In the genomic region with DNA sequence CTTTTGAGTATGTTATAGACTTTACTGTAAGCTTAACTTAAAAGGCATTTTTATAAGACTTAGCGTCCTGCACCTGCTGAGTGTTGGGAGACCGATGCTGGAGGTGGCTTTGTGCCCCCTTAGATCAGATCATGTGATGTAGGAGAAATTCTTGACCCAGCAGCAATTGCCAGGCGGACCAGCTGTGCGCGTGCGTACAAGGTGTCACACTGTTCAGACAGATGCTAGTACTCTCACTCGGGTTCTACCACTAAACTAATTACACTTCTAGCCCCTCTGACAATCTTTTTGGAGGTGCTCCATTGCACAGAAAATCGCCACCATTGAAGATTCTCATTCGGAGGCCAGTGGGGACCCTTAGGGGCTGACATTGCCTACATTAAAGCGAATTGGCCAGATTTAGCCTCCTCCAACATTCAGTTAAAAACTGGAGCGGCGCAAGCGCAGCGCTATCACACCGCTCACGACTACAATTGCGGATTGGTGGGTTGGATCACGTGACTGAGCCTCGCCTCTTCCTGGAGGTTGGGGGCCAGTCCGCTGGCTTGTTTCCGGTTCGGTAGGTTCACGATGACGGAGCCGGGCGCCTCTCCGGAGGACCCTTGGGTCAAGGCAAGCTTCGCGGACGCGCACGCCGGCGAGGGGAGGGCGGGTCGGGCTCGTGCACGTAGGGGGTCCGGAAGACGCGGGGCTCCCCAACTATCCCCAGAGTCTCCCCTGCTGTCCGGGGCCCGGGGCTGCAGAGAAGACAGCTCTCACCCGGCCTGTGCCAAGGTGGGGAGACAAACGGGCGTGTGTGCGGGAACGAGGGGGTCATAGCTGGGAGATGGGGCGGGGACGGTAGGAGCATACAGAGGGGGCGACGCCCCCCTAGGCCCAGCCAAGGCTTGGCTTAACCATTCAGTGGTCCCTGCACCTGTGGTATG, we compare ENCODE assay signal across 8 mouse cellular contexts. TPM values are rescaled to one million over a fixed set of nuclear protein-coding genes. Genes with fewer than 3 reads are reported as not detected.
DNase-seq lines count a peak whose midpoint lies in the region; ATAC-seq and TF ChIP-seq lines count a peak whose summit lies in the region.

A gene (plus strand): TSS at position 522 of the 926 bp plus-strand sequence.

- peak within 1 kb of the TSS; percentile 97 for H3K4me2 ChIP-seq in heart, embryonic 11.5 days
- H3K4me2 ChIP-seq in kidney, embryonic 16.5 days (replicated peaks; ENCODE audit: low read depth, low read length), result peak within 1 kb of the TSS; percentile 63
- peak within 1 kb of the TSS; percentile 94 for H3K4me2 ChIP-seq in myocyte (ENCODE audit: low read depth)

- peaks cover 30% of the 10 kb centered on the region for H3K36me3 ChIP-seq in heart, embryonic 11.5 days (ENCODE audit: control insufficient read depth, insufficient read depth, low read length)
- H3K36me3 ChIP-seq in kidney, embryonic 16.5 days (ENCODE audit: insufficient read depth, low read length), result peaks cover 31% of the 10 kb centered on the region
- peaks cover 26% of the 10 kb centered on the region for H3K36me3 ChIP-seq in liver, adult 2 months (ENCODE audit: control insufficient read depth, insufficient read depth, low read length)
- H3K36me3 ChIP-seq in myocyte (ENCODE audit: control insufficient read depth, insufficient read depth), result peaks cover 28% of the 10 kb centered on the region
- peaks cover 9% of the 10 kb centered on the region for H3K36me3 ChIP-seq in splenic B cell, adult 2 months (ENCODE audit: control insufficient read depth, insufficient read depth, low read length, poor library complexity, severe bottlenecking)

- 2% methylated on average over 52 of the region's 52 CpGs for WGBS in heart, embryonic 11.5 days (ENCODE audit: insufficient replicate concordance)
- 1% methylated on average over 52 of the region's 52 CpGs for WGBS in kidney, embryonic 16.5 days
- WGBS in liver, adult 2 months, result 2% methylated on average over 52 of the region's 52 CpGs

- peaks cover 6% of the 10 kb centered on the region; the same call in 1 of the 2 replicates for H3K79me2 ChIP-seq in liver, adult 2 months (ENCODE audit: control insufficient read depth, insufficient read depth, low read length)
- peaks cover 20% of the 10 kb centered on the region for H3K79me2 ChIP-seq in myocyte (ENCODE audit: control insufficient read depth, insufficient read depth)

- H3ac ChIP-seq in myocyte (ENCODE audit: control insufficient read depth, insufficient read length), result peak within 1 kb of the TSS; percentile 48

- H3K27ac ChIP-seq in heart, embryonic 11.5 days (ENCODE audit: low read depth, low read length), result peak within 1 kb of the TSS; percentile 72
- peak within 1 kb of the TSS; percentile 90 for H3K27ac ChIP-seq in kidney, embryonic 16.5 days (ENCODE audit: low read length)
- H3K27ac ChIP-seq in liver, adult 2 months (replicated peaks; ENCODE audit: insufficient read depth, low read depth, low read length), result peak within 1 kb of the TSS; percentile 51

- H3K4me3 ChIP-seq in heart, embryonic 11.5 days (ENCODE audit: low read depth, low read length), result peak within 1 kb of the TSS; percentile 66
- H3K4me3 ChIP-seq in kidney, embryonic 16.5 days (ENCODE audit: low read length), result peak within 1 kb of the TSS; percentile 76
- H3K4me3 ChIP-seq in liver, adult 2 months (ENCODE audit: insufficient read depth, low read depth, low read length), result peak within 1 kb of the TSS; percentile 76
- peak within 1 kb of the TSS; percentile 68 for H3K4me3 ChIP-seq in myocyte

- no peak for TF ChIP-seq CTCF in liver, adult 2 months (IDR thresholded peaks at IDR 0.05; ENCODE audit: low read depth, low read length)

- ATAC-seq in erythroblast, adult 5-6 weeks (replicated peaks; ENCODE audit: low FRiP score, poor library complexity, severe bottlenecking), result peak; percentile 77
- ATAC-seq in heart, embryonic 11.5 days (replicated peaks; ENCODE audit: insufficient number of reproducible peaks, low FRiP score, low TSS enrichment), result peak; percentile 79
- peak; percentile 86 for ATAC-seq in kidney, embryonic 16.5 days (ENCODE audit: low FRiP score, low TSS enrichment)

- no peaks in the 10 kb centered on the region for H3K27me3 ChIP-seq in heart, embryonic 11.5 days (ENCODE audit: control insufficient read depth, insufficient read depth, low read length)
- no peaks in the 10 kb centered on the region for H3K27me3 ChIP-seq in kidney, embryonic 16.5 days (ENCODE audit: insufficient read depth, low read length)
- no peaks in the 10 kb centered on the region for H3K27me3 ChIP-seq in liver, adult 2 months (ENCODE audit: control insufficient read depth, insufficient read depth, low read length)
- H3K27me3 ChIP-seq in myocyte (ENCODE audit: control insufficient read depth, insufficient read depth, insufficient read length), result no peaks in the 10 kb centered on the region
- no peaks in the 10 kb centered on the region for H3K27me3 ChIP-seq in splenic B cell, adult 2 months (ENCODE audit: control insufficient read depth, insufficient read depth, low read length, poor library complexity, severe bottlenecking)

- peak; percentile 43; the same call in 1 of the 2 replicates for TF ChIP-seq POLR2A in liver, adult 2 months (IDR thresholded peaks at IDR 0.05; ENCODE audit: extremely low read depth, insufficient read depth, low read length)
- peak; percentile 68 for TF ChIP-seq POLR2A in myocyte (IDR thresholded peaks at IDR 0.05; ENCODE audit: insufficient read length, low read depth)

- H3K4me1 ChIP-seq in heart, embryonic 11.5 days (ENCODE audit: control insufficient read depth, insufficient read depth, low read length), result peaks cover 25% of the 10 kb centered on the region
- H3K4me1 ChIP-seq in kidney, embryonic 16.5 days (ENCODE audit: insufficient read depth, low read length), result peaks cover 30% of the 10 kb centered on the region
- H3K4me1 ChIP-seq in liver, adult 2 months (ENCODE audit: control insufficient read depth, insufficient read depth, low read length), result peaks cover 15% of the 10 kb centered on the region

- peak within 1 kb of the TSS; percentile 80 for H3K9ac ChIP-seq in heart, embryonic 11.5 days (ENCODE audit: low read depth, low read length)
- H3K9ac ChIP-seq in kidney, embryonic 16.5 days (replicated peaks; ENCODE audit: low read length), result peak within 1 kb of the TSS; percentile 79
- peak within 1 kb of the TSS; percentile 80 for H3K9ac ChIP-seq in liver, adult 2 months (ENCODE audit: low read depth, low read length)

- no peaks in the 10 kb centered on the region for H3K9me3 ChIP-seq in heart, embryonic 11.5 days (replicated peaks; ENCODE audit: control insufficient read depth, low read length)
- no peaks in the 10 kb centered on the region for H3K9me3 ChIP-seq in kidney, embryonic 16.5 days (ENCODE audit: low read length)

- peak; percentile 82 to 83 for DNase-seq in B cell, adult 2 months
- peak; percentile 98 for DNase-seq in brain, adult 2 months (ENCODE audit: low read depth, low spot score)
- peak; percentile 87 for DNase-seq in liver, adult 2 months (ENCODE audit: extremely low read depth, low read depth, low spot score)
- DNase-seq in splenic B cell, adult 2 months (ENCODE audit: low read depth, low spot score), result peak; percentile 92

TF ChIP-seq in myocyte, 11 proteins besides CTCF, POLR2A, EP300 and RAD21:
- TF ChIP-seq SRF (IDR thresholded peaks at IDR 0.05; ENCODE audit: control insufficient read depth, insufficient read length, low read depth), result no peak
- TF ChIP-seq MYOD1 (IDR thresholded peaks at IDR 0.05; ENCODE audit: control insufficient read depth in 1 of 3, insufficient read length in 2 of 3, low read depth in 2 of 3), result peak in 1 of 3 experiments; percentile 54
- TF ChIP-seq USF1 (IDR thresholded peaks at IDR 0.05; ENCODE audit: low read depth), result peak; percentile 99
- TF ChIP-seq MYOG (IDR thresholded peaks at IDR 0.05; ENCODE audit: control insufficient read depth in 1 of 3, insufficient read depth in 1 of 3, insufficient read length in 2 of 3, low read depth in 2 of 3), result peak in 1 of 3 experiments; percentile 58
- no peak for TF ChIP-seq TCF3 (IDR thresholded peaks at IDR 0.05; ENCODE audit: insufficient read length, low read depth)
- no peak for TF ChIP-seq MAX (IDR thresholded peaks at IDR 0.05; ENCODE audit: low read depth)
- peak; percentile 95 for TF ChIP-seq POLR2AphosphoS2 (IDR thresholded peaks at IDR 0.05; ENCODE audit: insufficient read length, low read depth)
- TF ChIP-seq E2F4 (IDR thresholded peaks at IDR 0.05; ENCODE audit: insufficient read depth), result no peak
- no peak for TF ChIP-seq REST (IDR thresholded peaks at IDR 0.05; ENCODE audit: insufficient read depth, insufficient read length)

RNA-seq across cellular contexts. Expression of the gene that starts here (rescaled TPM):
- total RNA-seq in erythroblast, adult 5-6 weeks (2015; ENCODE audit: low replicate concordance), result 20.5 and 26.9 TPM in 2 replicates
- total RNA-seq in erythroblast, adult 5-6 weeks (2017; ENCODE audit: low replicate concordance), result 18.4 and 23.7 TPM in 2 replicates
- 34.5 and 36.0 TPM in 2 replicates for polyA plus RNA-seq in heart, embryonic 11.5 days (2014; fragmentation: Nextera tagmentation; extraction: Ambion mirVana)
- 51.9 and 58.9 TPM in 2 replicates for polyA plus RNA-seq in kidney, embryonic 16.5 days (2015; fragmentation: Nextera tagmentation; extraction: Ambion mirVana)
- 33.5 and 34.4 TPM in 2 replicates for total RNA-seq in liver, adult 2 months (2014; rRNA removed)
- polyA plus RNA-seq in liver, adult 2 months (2012; rRNA removed), result 34.8 and 39.8 TPM in 2 replicates
- polyA plus RNA-seq in myocyte (2012; fragmentation: generic; extraction: Trizol), result 29.3 TPM

Comparison
In these comparisons a context has a peak if more than half of its experiments do, and no peak if none do; other contexts are left out.
1. Peak in every context shown above with its lines: DNase-seq, ATAC-seq, H3K4me3 ChIP-seq and H3K27ac ChIP-seq.